Mouse (Mus musculus): Measurements from ENCODE around the gene Bik. TPM values are rescaled to one million over a fixed set of nuclear protein-coding genes. Genes with fewer than 3 reads are reported as not detected.

Bik gene
- total RNA-seq, 2 experiments from 2014 or later = 11.2 to 12.9 TPM

DNA sequence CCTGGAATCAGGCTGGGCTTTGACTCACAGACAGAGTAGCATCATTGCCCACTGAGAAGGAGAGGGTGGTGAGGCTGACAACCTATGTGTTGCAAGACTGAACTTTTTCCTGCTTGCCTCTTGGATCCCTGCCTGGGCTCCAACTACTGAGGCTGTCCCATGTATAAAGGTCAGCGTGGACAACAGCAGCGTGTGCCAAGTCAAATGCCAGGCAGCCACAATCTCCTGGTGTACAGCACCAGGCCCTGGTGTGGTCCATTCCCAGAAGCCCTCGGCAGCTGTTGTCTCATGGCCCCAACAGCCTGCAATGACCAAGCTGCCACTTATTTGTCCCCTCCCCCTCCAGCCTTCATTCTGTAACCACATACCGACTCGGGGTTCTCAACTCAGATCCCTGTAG is 45.0 kb downstream of the Bik start:
- DNase-seq = no peak
- intact Hi-C loops (cut with DNase I) = no loop called here

DNA sequence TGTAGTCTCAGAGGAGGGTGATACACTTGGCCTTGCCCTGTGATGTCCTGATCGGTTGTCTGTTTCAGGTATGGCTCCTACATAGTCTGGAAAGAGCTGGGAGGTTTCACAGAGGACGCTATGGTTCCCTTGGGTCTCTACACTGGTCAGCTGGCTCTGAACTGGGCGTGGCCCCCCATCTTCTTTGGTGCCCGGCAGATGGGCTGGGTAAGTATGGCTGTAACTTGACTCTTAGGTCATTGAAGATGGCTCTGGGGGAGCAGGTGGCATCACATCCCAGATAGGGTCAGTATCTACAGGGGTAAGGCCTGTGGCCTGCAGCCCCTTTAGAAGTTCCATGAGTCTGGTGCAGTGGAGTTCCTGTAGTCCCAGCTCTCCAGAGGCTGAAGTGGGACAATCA is 45.5 kb downstream of the Bik start:
- intact Hi-C loops (cut with DNase I) = no loop called here
- DNase-seq = no peak

DNA sequence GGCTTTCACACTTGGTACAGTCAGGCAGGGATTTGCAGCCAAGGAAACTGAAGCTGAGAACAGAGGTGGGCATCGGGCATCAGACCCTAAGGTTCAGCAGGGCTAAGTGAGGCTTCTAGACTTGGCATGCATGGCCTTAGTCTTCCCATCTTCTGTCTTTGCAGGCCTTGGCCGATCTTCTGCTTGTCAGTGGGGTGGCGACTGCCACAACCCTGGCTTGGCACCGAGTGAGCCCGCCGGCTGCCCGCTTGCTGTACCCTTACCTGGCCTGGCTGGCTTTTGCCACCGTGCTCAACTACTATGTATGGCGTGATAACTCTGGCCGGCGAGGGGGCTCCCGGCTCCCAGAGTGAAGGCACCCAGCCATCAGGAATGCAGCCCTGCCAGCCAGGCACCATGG is 46.9 kb downstream of the Bik start:
- no peak for DNase-seq
- intact Hi-C loops (cut with DNase I) = no loop called here

DNA sequence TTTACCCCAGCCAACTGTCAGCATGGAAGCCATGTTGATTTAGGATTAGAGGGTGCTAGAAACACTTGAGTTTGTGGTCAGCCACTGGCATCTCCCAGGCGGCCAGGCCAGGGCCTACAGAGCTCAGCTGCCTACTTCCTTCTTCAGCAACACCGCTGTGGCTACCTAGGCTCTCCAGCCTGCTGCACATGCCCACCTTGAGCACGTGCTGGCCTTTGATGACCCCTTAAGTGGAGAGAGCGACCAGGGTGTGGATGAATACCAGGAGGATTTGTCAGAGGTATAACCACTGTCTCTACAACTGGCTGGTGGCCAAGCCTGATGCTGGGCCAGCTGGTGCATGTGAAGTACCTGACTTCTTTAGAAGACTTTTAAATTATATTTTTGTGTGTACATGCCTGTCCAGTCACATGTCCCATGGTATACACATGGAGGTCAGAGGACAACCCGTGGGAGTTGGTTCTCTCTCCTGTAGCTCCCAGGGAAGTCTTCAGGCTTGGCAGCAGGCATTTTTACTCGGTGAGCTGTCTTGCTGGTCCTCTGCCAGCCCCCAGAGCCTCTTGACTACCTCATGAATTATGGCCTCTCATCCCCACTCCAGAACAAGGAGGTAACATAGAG is 48.2 kb downstream of the Bik start:
- intact Hi-C loops (cut with DNase I) = loop anchor here (5.0 kb wide), 1 partner anchor 193 kb away; no protein-coding TSS in a partner anchor

DNA sequence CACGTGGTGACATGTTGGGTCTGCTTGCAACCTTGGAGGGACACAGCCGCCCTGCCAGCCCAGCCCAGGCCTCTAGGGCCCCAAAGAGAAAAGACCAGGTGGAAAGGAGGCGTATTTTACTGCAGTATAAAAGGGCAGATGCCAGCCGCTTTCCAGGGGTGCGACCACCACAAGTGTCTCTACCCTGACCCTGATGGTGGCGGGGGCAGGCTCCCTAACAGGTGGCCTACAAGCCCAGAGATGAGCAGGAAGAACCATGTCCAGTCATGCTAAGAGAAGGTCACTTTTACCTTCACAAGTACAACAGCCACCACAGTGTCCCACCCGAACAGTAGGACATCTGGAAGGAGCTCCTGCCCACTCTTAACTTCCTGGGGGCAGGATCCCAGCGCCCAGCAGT is 48.9 kb downstream of the Bik start:
- intact Hi-C loops (cut with DNase I) = loop anchor here (5.0 kb wide), 1 partner anchor 193 kb away; no protein-coding TSS in a partner anchor
- DNase-seq = no peak

More for the DNA sequence above, 48.2 kb downstream of the Bik start:
- no peak for DNase-seq

DNA sequence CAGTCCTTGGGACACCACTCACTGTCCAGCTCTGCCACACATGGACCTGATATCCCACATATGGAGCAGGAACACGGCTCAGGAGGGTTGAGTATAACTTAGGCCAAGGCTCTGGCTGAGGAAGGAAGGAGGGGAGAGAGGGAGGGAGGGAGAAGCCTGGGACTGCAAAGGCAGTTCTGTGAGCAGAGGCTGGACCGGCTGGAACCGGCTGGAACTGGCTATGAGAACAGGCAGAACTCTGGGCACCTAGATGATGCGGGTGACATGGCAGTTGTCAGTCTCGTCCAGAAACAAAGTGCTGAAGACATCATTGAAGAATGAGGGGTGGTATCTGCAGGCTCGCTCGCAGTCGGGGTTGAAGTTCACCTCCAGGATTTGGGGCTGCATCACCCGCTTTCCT is 50.0 kb downstream of the Bik start:
- no peak for DNase-seq
- intact Hi-C loops (cut with DNase I) = loop anchor here (5.0 kb wide), 1 partner anchor 194 kb away; no protein-coding TSS in a partner anchor

DNA sequence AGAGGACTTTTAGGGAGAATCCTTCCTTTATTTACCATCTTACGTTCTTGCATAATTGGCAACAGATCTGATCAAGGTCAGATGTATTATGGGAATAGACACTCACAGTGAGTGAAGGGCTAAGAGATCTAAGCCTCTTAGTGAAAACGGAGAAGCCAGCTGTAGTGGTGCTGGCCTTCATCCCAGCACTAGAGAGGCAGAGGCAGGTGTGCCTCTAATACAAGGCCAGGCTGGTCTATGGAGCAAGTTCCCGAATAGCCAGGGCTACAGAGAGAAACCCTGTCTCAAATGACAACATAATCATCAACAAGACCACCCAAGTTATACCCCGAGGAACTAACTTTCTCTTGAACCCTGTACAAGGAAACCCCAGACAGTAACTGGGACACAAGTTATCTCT is 56.3 kb downstream of the Bik start:
- intact Hi-C loops (cut with DNase I) = no loop called here
- no peak for DNase-seq

DNA sequence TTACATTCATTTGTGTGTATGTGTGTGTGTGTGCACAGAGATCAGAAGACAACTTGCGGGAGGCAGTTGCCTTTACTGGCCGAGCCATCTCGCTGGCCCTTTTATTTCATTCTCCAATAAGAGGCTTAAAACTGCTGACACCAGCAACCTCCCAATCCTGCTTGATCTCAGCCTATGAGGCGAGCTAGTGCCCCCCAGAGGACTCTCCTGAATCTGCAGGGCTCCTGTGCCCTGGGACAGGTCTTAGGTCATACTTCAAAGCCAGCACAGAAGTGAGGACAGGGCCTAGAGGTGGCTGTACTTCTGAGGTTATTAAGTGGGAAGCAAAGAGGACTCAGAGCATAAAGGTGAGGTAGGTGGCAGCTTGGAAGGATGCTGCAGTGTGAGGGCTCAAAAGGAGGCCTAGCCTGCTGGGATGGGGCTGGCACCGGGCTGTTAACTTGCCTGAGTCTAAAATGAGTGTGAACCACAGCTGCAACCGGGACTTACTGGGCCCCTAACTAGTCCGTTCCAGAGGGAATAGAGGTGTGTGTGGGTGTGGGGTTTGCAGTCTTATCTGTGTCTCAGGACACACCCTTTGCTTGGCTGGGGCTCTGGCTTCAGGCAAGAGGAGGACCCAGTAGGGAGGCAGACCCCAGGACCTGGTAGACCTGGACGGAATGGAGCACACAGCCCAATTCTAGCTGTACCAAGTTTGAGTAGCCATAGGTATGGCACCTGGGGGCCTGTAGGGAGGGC is 56.9 kb downstream of the Bik start:
- intact Hi-C loops (cut with DNase I) = no loop called here
- peak; percentile 40 to 69 for DNase-seq

DNA sequence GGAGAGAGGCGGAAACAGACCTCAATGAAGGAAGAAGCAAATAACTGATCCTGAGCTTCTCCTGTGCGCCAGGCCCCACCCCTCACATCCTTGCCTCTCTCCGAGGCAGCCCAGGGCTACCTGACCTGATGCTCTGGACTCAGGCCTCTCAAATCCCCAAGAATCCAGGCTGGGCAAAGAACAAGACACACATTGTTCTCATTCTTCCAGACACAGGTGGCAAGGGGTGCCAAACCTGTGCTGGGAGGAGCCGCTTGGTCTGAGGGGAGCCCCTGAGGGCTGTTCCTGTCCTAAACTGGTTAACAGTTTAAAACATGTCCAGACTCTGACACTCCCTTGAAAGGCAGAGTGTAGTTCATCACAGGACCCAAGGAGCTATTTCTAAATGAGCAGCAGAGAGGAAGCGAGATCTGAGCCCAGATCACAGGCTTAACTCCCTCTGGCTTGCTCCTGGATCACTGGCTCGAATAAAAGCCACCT is 58.1 kb downstream of the Bik start:
- intact Hi-C loops (cut with DNase I) = no loop called here
- DNase-seq = no peak

DNA sequence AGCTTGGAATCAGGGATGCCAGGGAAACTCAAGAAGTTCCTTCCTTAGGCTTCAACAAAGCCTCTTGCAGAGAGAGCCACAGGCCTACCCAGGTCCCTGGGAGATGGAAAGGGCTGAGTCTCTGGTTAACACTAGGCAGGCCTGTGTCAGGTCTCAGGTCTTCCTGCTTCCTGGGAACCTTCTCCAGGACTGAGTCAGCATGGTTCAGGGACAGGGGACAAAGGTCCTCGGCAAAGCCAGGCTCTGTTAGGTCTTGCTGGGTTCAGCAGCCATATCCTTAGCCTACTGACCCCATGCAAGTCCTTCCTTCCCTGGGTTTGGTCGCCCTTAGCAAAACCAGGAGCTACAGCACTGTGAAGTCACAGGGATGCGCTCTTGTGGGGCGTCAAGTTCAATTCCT is 64.2 kb downstream of the Bik start:
- no peak for DNase-seq
- intact Hi-C loops (cut with DNase I) = no loop called here

DNA sequence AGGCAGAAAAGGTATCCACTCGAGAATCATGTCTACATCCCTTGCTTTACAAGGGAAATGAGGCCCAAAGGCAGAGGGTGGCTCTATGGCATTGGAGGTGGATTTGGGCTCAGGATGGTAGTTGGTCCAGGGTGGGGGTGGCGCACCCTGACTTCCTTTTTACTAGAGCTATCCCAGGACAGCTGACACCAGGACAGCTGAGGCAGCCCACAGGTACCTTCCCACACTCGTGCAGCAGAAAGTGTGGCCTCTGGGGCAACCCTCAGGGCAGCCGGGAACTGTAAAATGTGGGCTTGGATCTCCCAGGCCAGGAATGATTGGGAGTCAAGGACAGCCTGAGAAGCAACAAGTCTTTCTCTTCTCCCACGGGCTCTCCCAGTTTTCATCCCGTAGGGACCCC is 65.1 kb downstream of the Bik start:
- DNase-seq = no peak
- intact Hi-C loops (cut with DNase I) = no loop called here

DNA sequence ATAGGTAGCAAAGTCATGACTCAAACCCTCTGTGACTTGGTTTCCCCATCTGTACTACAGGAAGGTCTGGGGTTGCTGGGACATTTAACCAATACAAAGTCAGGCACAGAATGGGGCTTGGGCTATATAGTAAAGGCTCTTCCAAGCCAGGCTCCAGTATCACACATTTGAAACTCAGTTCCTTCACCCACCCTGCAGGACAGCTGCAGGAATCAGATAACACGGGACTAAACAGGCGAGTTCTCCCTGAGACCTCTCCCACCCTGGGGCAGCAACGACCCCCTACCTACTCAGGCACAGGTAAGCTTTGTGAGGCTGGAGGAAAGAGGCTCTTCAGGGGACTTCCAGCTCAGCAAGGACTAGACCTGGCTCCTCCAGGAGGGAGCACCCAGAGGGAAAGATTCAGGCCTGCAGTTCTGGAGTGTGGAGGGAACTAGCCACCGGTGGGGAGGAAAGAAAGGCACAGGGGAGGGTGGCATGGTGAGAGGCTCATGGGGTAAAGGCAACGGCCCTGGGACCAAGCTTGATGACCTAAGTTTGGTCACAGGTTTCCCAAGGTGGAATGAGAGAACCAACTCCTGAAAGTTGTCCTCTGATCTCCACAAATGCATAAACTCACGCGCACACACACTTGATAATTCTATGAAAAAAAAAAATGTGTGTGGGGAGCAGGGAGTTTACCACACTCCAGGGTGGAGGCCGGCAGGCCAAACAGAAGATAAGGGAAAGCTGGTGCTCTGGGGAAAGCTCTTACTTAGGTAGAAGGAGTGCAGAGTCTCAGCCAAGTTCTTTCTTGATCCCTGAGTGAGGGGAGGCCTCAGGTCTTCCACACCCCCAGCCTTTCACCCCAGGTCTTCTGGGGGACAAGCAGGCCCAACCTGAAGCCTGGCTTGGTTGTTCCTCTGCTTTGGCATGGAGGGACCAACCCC is 65.9 kb downstream of the Bik start:
- no peak for DNase-seq
- intact Hi-C loops (cut with DNase I) = no loop called here

DNA sequence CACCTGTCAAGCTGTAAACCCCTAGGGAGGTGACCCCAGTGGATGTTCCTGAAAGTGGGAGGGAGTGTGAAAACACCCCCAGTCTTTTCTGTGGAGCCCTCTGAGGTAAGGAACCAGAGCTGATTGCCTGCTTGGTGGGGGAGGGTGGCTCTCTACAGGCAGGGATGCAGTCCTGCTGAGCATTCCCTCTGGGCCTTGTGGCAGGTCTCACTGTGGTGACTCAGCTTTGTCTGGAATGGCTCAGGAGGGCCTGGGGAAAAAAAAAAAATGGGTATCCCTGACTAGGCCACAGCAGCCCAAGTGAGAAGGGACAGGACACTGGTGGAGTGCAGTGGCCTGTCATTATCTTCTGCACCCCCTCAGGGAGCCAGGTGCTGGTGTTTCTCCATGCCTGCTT is 66.5 kb downstream of the Bik start:
- intact Hi-C loops (cut with DNase I) = no loop called here
- DNase-seq = no peak

DNA sequence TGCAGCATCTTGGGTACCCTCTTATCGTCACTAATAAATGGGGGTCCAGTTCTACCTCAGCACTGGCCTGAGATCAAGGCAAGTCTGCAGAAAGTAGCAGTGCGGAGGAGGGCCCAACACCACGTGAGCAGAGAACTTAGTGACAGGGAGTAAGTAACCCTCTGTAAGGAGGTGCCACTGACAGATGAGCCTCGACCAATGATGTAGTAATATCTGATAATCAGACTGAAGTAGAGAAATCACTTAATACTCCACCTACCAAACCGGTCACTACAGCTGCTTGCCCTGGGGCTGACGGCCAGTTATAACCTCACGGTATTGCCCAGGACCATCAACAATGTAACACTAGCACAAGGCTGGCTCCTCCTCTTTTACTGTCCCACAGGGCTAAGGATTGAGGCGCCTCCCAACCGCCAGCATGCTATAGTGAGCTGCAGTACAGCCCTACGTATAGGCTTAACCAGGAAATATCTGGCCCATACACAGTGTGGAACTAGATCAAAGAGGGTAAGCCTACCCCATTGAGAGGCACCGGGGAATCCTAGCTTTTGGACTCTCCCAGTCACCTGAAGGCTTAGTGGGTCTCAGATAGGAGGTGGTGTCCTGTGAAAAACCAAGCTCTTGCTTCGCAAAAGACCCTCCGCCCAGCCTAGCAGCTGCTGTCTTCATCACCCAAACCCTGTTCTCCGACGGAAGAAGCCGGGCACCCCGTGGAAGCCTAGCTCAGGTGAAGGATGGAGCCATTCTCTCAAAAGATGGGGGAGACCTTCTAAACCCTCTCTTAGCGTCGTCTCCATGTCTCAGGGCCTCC is 67.2 kb downstream of the Bik start:
- DNase-seq = no peak
- intact Hi-C loops (cut with DNase I) = no loop called here

Small RNA genes lying within 50 kb of the gene (microRNA-seq; reads per million reads assigned to microRNA genes)
- gene Gm24575 = 0 reads per million in 2 experiments

Other genes with a start within 250 kb of the Bik start
- gene Arfgap3, start 176.6 kb upstream of the Bik start, total RNA-seq (2021) = 10 to 100 TPM; 11.6 to 14.5 TPM
- 100 to 1,000 TPM; 156 to 165 TPM for gene Pacsin2, start 62.3 kb upstream of the Bik start, total RNA-seq (2021)
- gene Ttll1, start 16.0 kb upstream of the Bik start, total RNA-seq (2021) = 10 to 100 TPM; 43.0 to 43.6 TPM
- 10 to 100 TPM; 64.8 to 66.0 TPM for gene Tspo, start 36.7 kb downstream of the Bik start, total RNA-seq (2021)
- 10 to 100 TPM; 32.9 to 33.0 TPM for gene Mcat, start 36.9 kb downstream of the Bik start, total RNA-seq (2021)
- gene Ttll12, start 68.3 kb downstream of the Bik start, total RNA-seq (2021) = 1 to 10 TPM; 5.1 to 6.0 TPM
- 1 to 10 TPM; 3.7 to 4.0 TPM for gene Scube1, start 198.2 kb downstream of the Bik start, total RNA-seq (2021)

Measured in heart, postnatal 14 days (tissue).